Mouse (Mus musculus): Measurements from ENCODE around the gene Ncf1. TPM values are rescaled to one million over a fixed set of nuclear protein-coding genes. Genes with fewer than 3 reads are reported as not detected.

The Ncf1 gene
- polyA plus RNA-seq (2014; fragmentation: Nextera tagmentation; extraction: Ambion mirVana): 2.0 and 3.1 TPM in 2 replicates

GRCm38 (mm10) chr5:134229391-134229790 is at the start of gene Ncf1:
Ncf1 (minus strand) TSS chr5:134229625.
- Histone ChIP-seq H3K36me3 (ENCODE audit: control insufficient read depth, insufficient read depth, low read length) (no peaks in the 10 kb centered on the region), H3K9me3 (ENCODE audit: control insufficient read depth, low read length) (no peaks in the 10 kb centered on the region), H3K4me1 (ENCODE audit: control insufficient read depth, insufficient read depth, low read length) (no peaks in the 10 kb centered on the region), H3K27me3 (ENCODE audit: control insufficient read depth, insufficient read depth, low read length) (no peaks in the 10 kb centered on the region), H3K9ac (ENCODE audit: low read length) (no peak within 1 kb of the TSS), H3K4me2 (no peak within 1 kb of the TSS), H3K27ac (ENCODE audit: low read depth, low read length) (no peak within 1 kb of the TSS), H3K4me3 (ENCODE audit: low read depth, low read length) (no peak within 1 kb of the TSS)
- DNase-seq (ENCODE audit: low spot score, missing footprints): no peak
- WGBS: 85% methylated on average over 7 of the region's 7 CpGs
- ATAC-seq (ENCODE audit: low FRiP score): no peak

GRCm38 (mm10) chr5:134277109-134277508 is 47.7 kb upstream of the Ncf1 start:
- Histone ChIP-seq H3K36me3 (ENCODE audit: control insufficient read depth, insufficient read depth, low read length) (peaks cover 34% of the 10 kb centered on the region), H3K27me3 (ENCODE audit: control insufficient read depth, insufficient read depth, low read length) (no peaks in the 10 kb centered on the region)
- 96% methylated on average over 4 of the region's 4 CpGs for WGBS

GRCm38 (mm10) chr5:134275556-134275955 is 46.1 kb upstream of the Ncf1 start:
- WGBS: 95% methylated on average over 10 of the region's 10 CpGs
- Histone ChIP-seq H3K4me3 (ENCODE audit: low read depth, low read length) (no peak overlapping the region), H3K36me3 (ENCODE audit: control insufficient read depth, insufficient read depth, low read length) (peaks cover 42% of the 10 kb centered on the region), H3K9ac (ENCODE audit: low read length) (no peak overlapping the region), H3K4me2 (no peak overlapping the region), H3K4me1 (ENCODE audit: control insufficient read depth, insufficient read depth, low read length) (no peaks in the 10 kb centered on the region), H3K27me3 (ENCODE audit: control insufficient read depth, insufficient read depth, low read length) (no peaks in the 10 kb centered on the region), H3K27ac (ENCODE audit: low read depth, low read length) (no peak overlapping the region), H3K9me3 (ENCODE audit: control insufficient read depth, low read length) (no peaks in the 10 kb centered on the region)
- DNase-seq (ENCODE audit: low spot score, missing footprints) (no peak), ATAC-seq (ENCODE audit: low FRiP score) (no peak)

More at GRCm38 (mm10) chr5:134277109-134277508, 47.7 kb upstream of the Ncf1 start:
- DNase-seq (ENCODE audit: low spot score, missing footprints) (no peak), ATAC-seq (ENCODE audit: low FRiP score) (no peak)
- Histone ChIP-seq H3K9me3 (ENCODE audit: control insufficient read depth, low read length) (no peaks in the 10 kb centered on the region), H3K4me1 (ENCODE audit: control insufficient read depth, insufficient read depth, low read length) (no peaks in the 10 kb centered on the region), H3K9ac (ENCODE audit: low read length) (no peak overlapping the region), H3K27ac (ENCODE audit: low read depth, low read length) (no peak overlapping the region), H3K4me3 (ENCODE audit: low read depth, low read length) (no peak overlapping the region), H3K4me2 (no peak overlapping the region)

- no peaks in the 10 kb centered on the region for H3K4me1 ChIP-seq (ENCODE audit: control insufficient read depth, insufficient read depth, low read length)
- H3K9ac ChIP-seq (ENCODE audit: low read length): no peak overlapping the region
- no peaks in the 10 kb centered on the region for H3K9me3 ChIP-seq (ENCODE audit: control insufficient read depth, low read length)
- no peaks in the 10 kb centered on the region for H3K27me3 ChIP-seq (ENCODE audit: control insufficient read depth, insufficient read depth, low read length)
- H3K36me3 ChIP-seq (ENCODE audit: control insufficient read depth, insufficient read depth, low read length): peaks cover 45% of the 10 kb centered on the region
- ATAC-seq (ENCODE audit: low FRiP score) (no peak), DNase-seq (ENCODE audit: low spot score, missing footprints) (no peak)
- no peak overlapping the region for H3K27ac ChIP-seq (ENCODE audit: low read depth, low read length)
- 93% methylated on average over 11 of the region's 11 CpGs for WGBS
- no peak overlapping the region for H3K4me3 ChIP-seq (ENCODE audit: low read depth, low read length)
- H3K4me2 ChIP-seq: no peak overlapping the region
These were observed 45.6 kb upstream of the Ncf1 start for GRCm38 (mm10) chr5:134275021-134275420.

GRCm38 (mm10) chr5:134273761-134274160 is 44.3 kb upstream of the Ncf1 start:
- Histone ChIP-seq H3K27me3 (ENCODE audit: control insufficient read depth, insufficient read depth, low read length) (no peaks in the 10 kb centered on the region), H3K9ac (ENCODE audit: low read length) (no peak overlapping the region), H3K4me1 (ENCODE audit: control insufficient read depth, insufficient read depth, low read length) (no peaks in the 10 kb centered on the region), H3K4me3 (ENCODE audit: low read depth, low read length) (no peak overlapping the region), H3K9me3 (ENCODE audit: control insufficient read depth, low read length) (no peaks in the 10 kb centered on the region), H3K36me3 (ENCODE audit: control insufficient read depth, insufficient read depth, low read length) (peaks cover 41% of the 10 kb centered on the region), H3K4me2 (no peak overlapping the region), H3K27ac (ENCODE audit: low read depth, low read length) (no peak overlapping the region)
- WGBS: 91% methylated on average over 8 of the region's 8 CpGs
- ATAC-seq (ENCODE audit: low FRiP score): no peak
- no peak for DNase-seq (ENCODE audit: low spot score, missing footprints)

GRCm38 (mm10) chr5:134272761-134273160 is 43.3 kb upstream of the Ncf1 start:
- no peak overlapping the region for H3K9ac ChIP-seq (ENCODE audit: low read length)
- WGBS: 89% methylated on average over 11 of the region's 11 CpGs
- H3K4me1 ChIP-seq (ENCODE audit: control insufficient read depth, insufficient read depth, low read length): no peaks in the 10 kb centered on the region
- no peak overlapping the region for H3K4me2 ChIP-seq
- H3K9me3 ChIP-seq (ENCODE audit: control insufficient read depth, low read length): no peaks in the 10 kb centered on the region
- DNase-seq (ENCODE audit: low spot score, missing footprints): no peak
- ATAC-seq (ENCODE audit: low FRiP score): no peak
- peaks cover 46% of the 10 kb centered on the region for H3K36me3 ChIP-seq (ENCODE audit: control insufficient read depth, insufficient read depth, low read length)
- H3K4me3 ChIP-seq (ENCODE audit: low read depth, low read length): no peak overlapping the region
- no peak overlapping the region for H3K27ac ChIP-seq (ENCODE audit: low read depth, low read length)
- no peaks in the 10 kb centered on the region for H3K27me3 ChIP-seq (ENCODE audit: control insufficient read depth, insufficient read depth, low read length)

- Histone ChIP-seq H3K4me3 (ENCODE audit: low read depth, low read length) (no peak overlapping the region), H3K4me2 (no peak overlapping the region), H3K27ac (ENCODE audit: low read depth, low read length) (no peak overlapping the region; the same call in 1 of the 2 replicates), H3K4me1 (ENCODE audit: control insufficient read depth, insufficient read depth, low read length) (no peaks in the 10 kb centered on the region), H3K27me3 (ENCODE audit: control insufficient read depth, insufficient read depth, low read length) (no peaks in the 10 kb centered on the region), H3K9ac (ENCODE audit: low read length) (no peak overlapping the region), H3K36me3 (ENCODE audit: control insufficient read depth, insufficient read depth, low read length) (peaks cover 47% of the 10 kb centered on the region), H3K9me3 (ENCODE audit: control insufficient read depth, low read length) (no peaks in the 10 kb centered on the region)
- 91% methylated on average over 11 of the region's 11 CpGs for WGBS
- ATAC-seq (ENCODE audit: low FRiP score) (no peak), DNase-seq (ENCODE audit: low spot score, missing footprints) (no peak)
These were observed 42.0 kb upstream of the Ncf1 start for GRCm38 (mm10) chr5:134271421-134271820.

GRCm38 (mm10) chr5:134270566-134270965 is 41.1 kb upstream of the Ncf1 start:
- no peak overlapping the region for H3K27ac ChIP-seq (ENCODE audit: low read depth, low read length)
- no peak overlapping the region for H3K4me2 ChIP-seq
- no peak for ATAC-seq (ENCODE audit: low FRiP score)
- 89% methylated on average over 4 of the region's 4 CpGs for WGBS
- peaks cover 46% of the 10 kb centered on the region for H3K36me3 ChIP-seq (ENCODE audit: control insufficient read depth, insufficient read depth, low read length)
- no peaks in the 10 kb centered on the region for H3K27me3 ChIP-seq (ENCODE audit: control insufficient read depth, insufficient read depth, low read length)
- no peaks in the 10 kb centered on the region for H3K9me3 ChIP-seq (ENCODE audit: control insufficient read depth, low read length)
- H3K4me3 ChIP-seq (ENCODE audit: low read depth, low read length): no peak overlapping the region
- no peak overlapping the region for H3K9ac ChIP-seq (ENCODE audit: low read length)
- DNase-seq (ENCODE audit: low spot score, missing footprints): no peak
- no peaks in the 10 kb centered on the region for H3K4me1 ChIP-seq (ENCODE audit: control insufficient read depth, insufficient read depth, low read length)

- H3K4me1 ChIP-seq (ENCODE audit: control insufficient read depth, insufficient read depth, low read length): no peaks in the 10 kb centered on the region
- no peaks in the 10 kb centered on the region for H3K9me3 ChIP-seq (ENCODE audit: control insufficient read depth, low read length)
- H3K9ac ChIP-seq (ENCODE audit: low read length): no peak overlapping the region
- DNase-seq (ENCODE audit: low spot score, missing footprints) (no peak), ATAC-seq (ENCODE audit: low FRiP score) (no peak)
- H3K27ac ChIP-seq (ENCODE audit: low read depth, low read length): no peak overlapping the region
- peaks cover 47% of the 10 kb centered on the region for H3K36me3 ChIP-seq (ENCODE audit: control insufficient read depth, insufficient read depth, low read length)
- H3K27me3 ChIP-seq (ENCODE audit: control insufficient read depth, insufficient read depth, low read length): no peaks in the 10 kb centered on the region
- no peak overlapping the region for H3K4me3 ChIP-seq (ENCODE audit: low read depth, low read length)
- WGBS: 94% methylated on average over 5 of the region's 5 CpGs
- H3K4me2 ChIP-seq: no peak overlapping the region
These were observed 40.3 kb upstream of the Ncf1 start for GRCm38 (mm10) chr5:134269751-134270150.

GRCm38 (mm10) chr5:134268751-134269150 is 39.3 kb upstream of the Ncf1 start:
- DNase-seq (ENCODE audit: low spot score, missing footprints) (no peak), ATAC-seq (ENCODE audit: low FRiP score) (no peak)
- Histone ChIP-seq H3K27ac (ENCODE audit: low read depth, low read length) (no peak overlapping the region), H3K4me3 (ENCODE audit: low read depth, low read length) (no peak overlapping the region), H3K27me3 (ENCODE audit: control insufficient read depth, insufficient read depth, low read length) (no peaks in the 10 kb centered on the region), H3K9me3 (ENCODE audit: control insufficient read depth, low read length) (no peaks in the 10 kb centered on the region), H3K4me2 (no peak overlapping the region), H3K4me1 (ENCODE audit: control insufficient read depth, insufficient read depth, low read length) (no peaks in the 10 kb centered on the region), H3K36me3 (ENCODE audit: control insufficient read depth, insufficient read depth, low read length) (peaks cover 50% of the 10 kb centered on the region), H3K9ac (ENCODE audit: low read length) (no peak overlapping the region)
- 94% methylated on average over 8 of the region's 8 CpGs for WGBS

Measured in midbrain, embryonic 11.5 days (tissue).